Mouse (Mus musculus): ENCODE measurements around the gene St7. TPM values are rescaled to one million over a fixed set of nuclear protein-coding genes. Genes with fewer than 3 reads are reported as not detected.

The St7 gene
- polyA plus RNA-seq, 1 experiment from 2014 or later = 44.0 TPM

DNA sequence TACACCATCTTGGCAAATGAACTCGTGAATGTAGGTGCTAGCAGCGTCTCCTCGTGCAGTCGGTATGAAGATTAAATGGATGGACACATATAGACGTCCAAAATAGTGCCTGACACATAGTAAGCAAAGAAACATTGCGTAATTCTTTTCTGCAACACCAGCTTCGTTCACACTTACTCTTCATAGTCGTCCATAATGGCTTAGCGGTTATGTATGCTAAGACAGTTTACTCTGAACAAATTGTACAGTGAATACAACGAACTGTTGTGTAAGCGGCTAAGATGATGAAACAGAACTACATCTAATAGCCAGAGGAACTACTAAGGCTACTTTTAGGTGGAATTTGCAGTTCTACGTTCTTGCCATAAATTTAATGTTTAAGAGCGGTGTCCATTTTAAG, 55.0 kb downstream of the St7 start:
- no peak for TF ChIP-seq CTCF (IDR thresholded peaks at IDR 0.05; ENCODE audit: low read depth)
- peak; percentile 70 for DNase-seq
- Histone ChIP-seq H3K4me2 (no peak overlapping the region), H3K4me3 (ENCODE audit: low read depth, low read length) (no peak overlapping the region), H3K27ac (ENCODE audit: low read depth) (no peak overlapping the region), H3K9ac (no peak overlapping the region), H3K36me3 (ENCODE audit: insufficient read depth) (no peaks in the 10 kb centered on the region), H3K9me3 (ENCODE audit: low read depth, low read length) (no peaks in the 10 kb centered on the region), H3K4me1 (ENCODE audit: insufficient read depth) (peaks cover 10% of the 10 kb centered on the region), H3K27me3 (ENCODE audit: insufficient read depth, low read length) (no peaks in the 10 kb centered on the region)
- ATAC-seq (ENCODE audit: insufficient read depth) = no peak
- WGBS = 55% methylated on average over 13 of the region's 13 CpGs

DNA sequence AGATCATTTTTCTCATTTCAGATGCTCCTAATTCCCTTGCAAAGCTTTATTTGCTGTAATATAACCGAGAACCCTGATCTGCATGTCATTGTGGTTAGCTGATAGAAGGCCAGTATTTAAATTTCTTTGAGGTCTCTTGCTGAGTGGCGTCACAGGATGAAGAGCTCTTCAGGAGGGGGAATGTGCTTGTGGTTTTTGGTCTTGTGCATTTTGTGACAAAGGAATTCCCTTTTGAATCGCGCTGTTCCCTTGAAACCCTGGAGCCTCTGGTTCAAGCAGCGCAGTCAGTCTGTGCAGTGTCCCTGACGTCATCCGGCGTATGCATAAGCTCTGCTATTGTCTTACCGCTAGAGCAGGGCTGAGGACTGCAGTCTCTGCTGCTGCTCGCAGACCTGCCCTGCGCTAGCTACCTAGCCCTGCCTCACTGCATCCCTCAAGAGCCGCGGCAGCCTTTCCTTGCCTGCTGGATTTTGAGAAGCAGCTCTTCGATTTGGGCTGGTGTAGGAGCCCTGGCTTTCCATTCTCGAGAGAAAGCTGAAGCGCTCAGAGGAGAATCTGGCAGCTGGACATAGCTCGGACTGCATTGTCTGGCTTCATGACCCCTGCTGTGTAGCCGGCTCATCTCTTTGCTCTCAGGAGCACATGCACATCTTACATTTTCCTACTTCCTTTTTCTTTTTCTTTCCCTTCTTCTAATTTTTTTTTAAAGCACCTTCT, 56.3 kb downstream of the St7 start:
- H3K27ac ChIP-seq (ENCODE audit: low read depth) = peak overlapping the region; percentile 87
- no peaks in the 10 kb centered on the region for H3K36me3 ChIP-seq (ENCODE audit: insufficient read depth)
- H3K9ac ChIP-seq = peak overlapping the region; percentile 52

GRCm38 (mm10) chr6:17749596-17749995, 56.9 kb downstream of the St7 start:
- H3K36me3 ChIP-seq (ENCODE audit: insufficient read depth) = no peaks in the 10 kb centered on the region
- no peak for TF ChIP-seq CTCF (IDR thresholded peaks at IDR 0.05; ENCODE audit: low read depth)
- H3K4me3 ChIP-seq (ENCODE audit: low read depth, low read length) = peak overlapping the region; percentile 38
- no peak for ATAC-seq (ENCODE audit: insufficient read depth)
- no peak for DNase-seq
- H3K9me3 ChIP-seq (ENCODE audit: low read depth, low read length) = no peaks in the 10 kb centered on the region
- peak overlapping the region; percentile 66 for H3K4me2 ChIP-seq
- peaks cover 10% of the 10 kb centered on the region for H3K4me1 ChIP-seq (ENCODE audit: insufficient read depth)
- H3K27me3 ChIP-seq (ENCODE audit: insufficient read depth, low read length) = no peaks in the 10 kb centered on the region
- peak overlapping the region; percentile 87 for H3K27ac ChIP-seq (ENCODE audit: low read depth)
- peak overlapping the region; percentile 52 for H3K9ac ChIP-seq
- 34% methylated on average over 3 of the region's 3 CpGs for WGBS

More for the DNA sequence above, 56.3 kb downstream of the St7 start:
- Histone ChIP-seq H3K4me3 (ENCODE audit: low read depth, low read length) (peak overlapping the region; percentile 38), H3K9me3 (ENCODE audit: low read depth, low read length) (no peaks in the 10 kb centered on the region), H3K4me1 (ENCODE audit: insufficient read depth) (peaks cover 10% of the 10 kb centered on the region), H3K27me3 (ENCODE audit: insufficient read depth, low read length) (no peaks in the 10 kb centered on the region), H3K4me2 (peak overlapping the region; percentile 66)
- DNase-seq (peak; percentile 92), ATAC-seq (ENCODE audit: insufficient read depth) (peak; percentile 99)
- peak; percentile 11; the same call in 1 of the 2 replicates for TF ChIP-seq CTCF (IDR thresholded peaks at IDR 0.05; ENCODE audit: low read depth)
- 4% methylated on average over 18 of the region's 18 CpGs for WGBS

DNA sequence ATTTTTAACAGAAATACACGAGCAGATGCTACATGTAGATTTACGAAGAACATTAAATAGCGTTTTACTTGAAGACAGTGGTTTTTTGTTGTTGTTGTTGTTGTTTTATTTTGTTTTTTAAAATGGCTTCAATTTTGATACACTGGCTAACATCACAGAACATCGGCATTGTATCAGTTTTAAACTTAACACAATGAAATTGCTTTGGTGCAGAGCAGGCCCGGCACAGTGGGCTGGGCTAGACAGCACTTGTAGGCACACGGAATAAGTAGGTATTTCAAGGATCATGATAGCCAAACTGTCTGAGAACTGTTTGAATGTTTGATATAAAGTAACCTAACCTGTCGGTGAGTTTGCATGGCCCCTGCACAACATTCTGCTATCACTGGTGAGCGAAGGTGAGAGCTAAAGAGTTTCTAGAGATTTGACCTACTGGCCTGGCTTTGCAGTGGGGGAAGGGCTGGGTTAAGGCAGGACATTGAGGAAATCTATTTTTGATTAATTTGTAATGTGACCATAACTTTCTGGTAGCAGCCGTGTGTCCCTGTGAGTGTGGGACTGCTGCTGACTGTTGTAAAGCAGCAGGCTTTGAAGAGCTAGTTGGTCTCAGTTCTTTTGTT, 57.4 kb downstream of the St7 start:
- DNase-seq (no peak), ATAC-seq (ENCODE audit: insufficient read depth) (no peak)
- WGBS = 47% methylated on average over 9 of the region's 9 CpGs
- Histone ChIP-seq H3K36me3 (ENCODE audit: insufficient read depth) (no peaks in the 10 kb centered on the region), H3K9me3 (ENCODE audit: low read depth, low read length) (no peaks in the 10 kb centered on the region), H3K4me1 (ENCODE audit: insufficient read depth) (peaks cover 10% of the 10 kb centered on the region), H3K4me2 (peak overlapping the region; percentile 66), H3K9ac (peak overlapping the region; percentile 52), H3K4me3 (ENCODE audit: low read depth, low read length) (peak overlapping the region; percentile 38), H3K27ac (ENCODE audit: low read depth) (no peak overlapping the region), H3K27me3 (ENCODE audit: insufficient read depth, low read length) (no peaks in the 10 kb centered on the region)
- no peak for TF ChIP-seq CTCF (IDR thresholded peaks at IDR 0.05; ENCODE audit: low read depth)

DNA sequence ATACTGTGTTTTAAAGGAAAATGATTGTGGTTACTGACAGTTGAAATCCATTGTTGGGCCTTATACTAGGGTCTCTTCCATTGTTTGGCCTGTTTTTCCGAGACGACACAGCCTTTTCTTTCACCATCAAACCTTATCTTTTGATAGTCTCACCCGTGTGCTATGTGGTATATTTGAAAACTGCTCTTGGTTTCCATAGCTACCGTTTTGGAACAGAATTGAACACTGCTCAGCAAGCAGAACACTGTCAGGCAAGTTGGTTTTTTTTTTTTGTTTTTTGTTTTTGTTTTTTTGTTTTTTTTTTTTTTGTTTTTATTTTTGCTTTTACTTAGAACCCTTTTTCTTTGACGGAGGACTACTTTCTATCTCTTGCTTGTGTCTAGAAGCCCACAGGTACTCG, 58.2 kb downstream of the St7 start:
- H3K9ac ChIP-seq = no peak overlapping the region
- H3K27me3 ChIP-seq (ENCODE audit: insufficient read depth, low read length) = no peaks in the 10 kb centered on the region
- no peak for DNase-seq
- H3K4me2 ChIP-seq = peak overlapping the region; percentile 66
- peak overlapping the region; percentile 38; the same call in 1 of the 2 replicates for H3K4me3 ChIP-seq (ENCODE audit: low read depth, low read length)
- 64% methylated on average over 6 of the region's 6 CpGs for WGBS
- H3K27ac ChIP-seq (ENCODE audit: low read depth) = no peak overlapping the region
- H3K4me1 ChIP-seq (ENCODE audit: insufficient read depth) = peaks cover 10% of the 10 kb centered on the region
- no peaks in the 10 kb centered on the region for H3K9me3 ChIP-seq (ENCODE audit: low read depth, low read length)
- TF ChIP-seq CTCF (IDR thresholded peaks at IDR 0.05; ENCODE audit: low read depth) = no peak
- ATAC-seq (ENCODE audit: insufficient read depth) = no peak
- H3K36me3 ChIP-seq (ENCODE audit: insufficient read depth) = no peaks in the 10 kb centered on the region

- TF ChIP-seq CTCF (IDR thresholded peaks at IDR 0.05; ENCODE audit: low read depth) = no peak
- H3K27me3 ChIP-seq (ENCODE audit: insufficient read depth, low read length) = no peaks in the 10 kb centered on the region
- H3K27ac ChIP-seq (ENCODE audit: low read depth) = no peak overlapping the region
- H3K4me3 ChIP-seq (ENCODE audit: low read depth, low read length) = no peak overlapping the region
- WGBS = 65% methylated on average over 6 of the region's 6 CpGs
- H3K36me3 ChIP-seq (ENCODE audit: insufficient read depth) = no peaks in the 10 kb centered on the region
- H3K4me1 ChIP-seq (ENCODE audit: insufficient read depth) = peaks cover under 1% of the 10 kb centered on the region; the same call in 1 of the 2 replicates
- no peak for ATAC-seq (ENCODE audit: insufficient read depth)
- no peak overlapping the region for H3K9ac ChIP-seq
- H3K4me2 ChIP-seq = no peak overlapping the region
- DNase-seq = no peak
- H3K9me3 ChIP-seq (ENCODE audit: low read depth, low read length) = no peaks in the 10 kb centered on the region
Observed at GRCm38 (mm10) chr6:17755902-17756301, 63.2 kb downstream of the St7 start.

GRCm38 (mm10) chr6:17758568-17758967, 65.8 kb downstream of the St7 start:
- 78% methylated on average over 4 of the region's 4 CpGs for WGBS
- Histone ChIP-seq H3K27me3 (ENCODE audit: insufficient read depth, low read length) (no peaks in the 10 kb centered on the region), H3K9ac (no peak overlapping the region), H3K9me3 (ENCODE audit: low read depth, low read length) (no peaks in the 10 kb centered on the region), H3K4me2 (no peak overlapping the region), H3K4me1 (ENCODE audit: insufficient read depth) (peaks cover under 1% of the 10 kb centered on the region; the same call in 1 of the 2 replicates), H3K4me3 (ENCODE audit: low read depth, low read length) (no peak overlapping the region), H3K27ac (ENCODE audit: low read depth) (no peak overlapping the region), H3K36me3 (ENCODE audit: insufficient read depth) (no peaks in the 10 kb centered on the region)
- no peak for DNase-seq
- ATAC-seq (ENCODE audit: insufficient read depth) = no peak
- no peak for TF ChIP-seq CTCF (IDR thresholded peaks at IDR 0.05; ENCODE audit: low read depth)

All from lung, embryonic 14.5 days (tissue).